7 mouse cellular contexts compared by ENCODE assay signal in the genomic region with DNA sequence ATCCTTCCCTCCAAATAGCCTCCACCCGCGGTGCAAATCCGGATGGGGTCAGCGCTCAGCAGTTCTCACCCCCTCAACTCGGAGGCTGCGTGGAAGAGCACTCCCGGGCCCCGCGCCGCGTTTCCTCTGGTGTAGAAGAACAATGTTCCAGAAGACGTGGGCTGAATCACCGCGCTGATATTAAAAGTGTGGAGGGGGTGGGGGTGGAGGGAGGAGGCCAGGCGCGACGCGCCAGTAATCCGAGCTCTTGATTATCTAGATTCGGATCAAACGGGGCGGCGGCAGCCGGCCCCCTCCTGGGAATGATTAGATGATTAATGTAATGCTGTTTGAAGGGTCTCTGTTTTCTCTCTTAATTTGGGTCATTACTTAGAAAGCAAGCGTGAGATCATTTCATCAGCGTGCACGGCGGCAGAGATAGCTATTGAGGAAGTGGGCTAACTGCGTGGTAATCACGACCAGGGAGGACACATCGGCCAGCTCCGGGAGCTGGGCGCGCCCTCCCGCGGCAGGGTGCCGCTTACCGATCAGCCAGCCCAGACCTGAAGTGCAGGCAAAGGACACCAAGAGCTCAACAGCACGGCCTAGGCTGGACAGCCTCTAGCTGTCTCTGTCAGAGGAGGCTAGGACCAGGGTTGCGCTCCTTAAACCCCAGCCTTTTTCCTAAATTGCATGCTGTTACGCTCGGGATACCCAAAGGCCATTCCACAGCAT. TPM values are rescaled to one million over a fixed set of nuclear protein-coding genes. Genes with fewer than 3 reads are reported as not detected.
DNase-seq lines count a peak whose midpoint lies in the region; ATAC-seq and TF ChIP-seq lines count a peak whose summit lies in the region.

No protein-coding gene starts in this region.

- WGBS in heart, postnatal 0 days: 1% methylated on average over 42 of the region's 42 CpGs

- H3K79me2 ChIP-seq in myocyte (ENCODE audit: control insufficient read depth, insufficient read depth): no peaks in the 10 kb centered on the region

- H3K4me3 ChIP-seq in heart, postnatal 0 days (ENCODE audit: low read depth, low read length): peak overlapping the region; percentile 21
- H3K4me3 ChIP-seq in myocyte: no peak overlapping the region

- H3K4me2 ChIP-seq in heart, postnatal 0 days (ENCODE audit: low read depth, low read length): peak overlapping the region; percentile 29
- peak overlapping the region; percentile 18 for H3K4me2 ChIP-seq in myocyte (ENCODE audit: low read depth)

- H3ac ChIP-seq in myocyte (ENCODE audit: control insufficient read depth, insufficient read length): no peak overlapping the region

- H3K27me3 ChIP-seq in heart, postnatal 0 days (ENCODE audit: control insufficient read depth, insufficient read depth, low read length): peaks cover 99% of the 10 kb centered on the region
- H3K27me3 ChIP-seq in myocyte (ENCODE audit: control insufficient read depth, insufficient read depth, insufficient read length): peaks cover 51% of the 10 kb centered on the region

- TF ChIP-seq CTCF in heart, postnatal 0 days (IDR thresholded peaks at IDR 0.05; ENCODE audit: low read depth): no peak; the same call in 1 of the 2 replicates

- ATAC-seq in heart, postnatal 0 days (ENCODE audit: insufficient read depth, low read depth): no peak

- H3K27ac ChIP-seq in heart, postnatal 0 days (ENCODE audit: low read depth): no peak overlapping the region

- H3K9me3 ChIP-seq in heart, postnatal 0 days (replicated peaks; ENCODE audit: control insufficient read depth, low read length): no peaks in the 10 kb centered on the region

- no peaks in the 10 kb centered on the region for H3K36me3 ChIP-seq in heart, postnatal 0 days (replicated peaks; ENCODE audit: control insufficient read depth, insufficient read depth, low read length)
- no peaks in the 10 kb centered on the region for H3K36me3 ChIP-seq in myocyte (ENCODE audit: control insufficient read depth, insufficient read depth)

- peak; percentile 26 to 37 for DNase-seq in left cerebral cortex, postnatal 25 days (ENCODE audit: low spot score in 2 of 2)
- no peak for DNase-seq in left cerebral cortex, adult 11 months (ENCODE audit: low spot score)
- DNase-seq in embryo, embryonic 10.5 days (ENCODE audit: low spot score): peak; percentile 65
- no peak for DNase-seq in heart, postnatal 0 days (ENCODE audit: low spot score)
- DNase-seq in spleen, postnatal 36 days (ENCODE audit: low spot score in 2 of 2): no peak
- DNase-seq in kidney, adult 8-10 months: no peak

- intact Hi-C loops in left cerebral cortex, postnatal 25 days (cut with DNase I): loop anchor here (5.0 kb wide), 1 partner anchor 121 kb away; no protein-coding TSS in a partner anchor

- TF ChIP-seq EP300 in heart, postnatal 0 days (IDR thresholded peaks at IDR 0.05; ENCODE audit: low read depth): no peak

- no peak for TF ChIP-seq POLR2A in myocyte (IDR thresholded peaks at IDR 0.05; ENCODE audit: insufficient read length, low read depth)

- H3K9ac ChIP-seq in heart, postnatal 0 days (replicated peaks; ENCODE audit: low read depth, low read length): no peak overlapping the region

- H3K4me1 ChIP-seq in heart, postnatal 0 days (ENCODE audit: control insufficient read depth, insufficient read depth): 0 out of 2 replicates have a peak, but pooled peaks cover 3% of the 10 kb centered on the region

TF ChIP-seq in myocyte, 11 proteins besides CTCF, POLR2A, EP300 and RAD21:
- TF ChIP-seq MYOD1 (IDR thresholded peaks at IDR 0.05; ENCODE audit: control insufficient read depth in 1 of 3, insufficient read length in 2 of 3, low read depth in 2 of 3): no peak
- no peak for TF ChIP-seq MYOG (IDR thresholded peaks at IDR 0.05; ENCODE audit: control insufficient read depth in 1 of 3, insufficient read depth in 1 of 3, insufficient read length in 2 of 3, low read depth in 2 of 3)
- TF ChIP-seq POLR2AphosphoS2 (IDR thresholded peaks at IDR 0.05; ENCODE audit: insufficient read length, low read depth): no peak
- TF ChIP-seq TCF12 (IDR thresholded peaks at IDR 0.05; ENCODE audit: insufficient read depth, poor library complexity, severe bottlenecking): no peak
- no peak for TF ChIP-seq CEBPB (IDR thresholded peaks at IDR 0.05; ENCODE audit: insufficient read depth, poor library complexity, severe bottlenecking)
- no peak for TF ChIP-seq E2F4 (IDR thresholded peaks at IDR 0.05; ENCODE audit: insufficient read depth)
- TF ChIP-seq MAX (IDR thresholded peaks at IDR 0.05; ENCODE audit: low read depth): no peak
- no peak for TF ChIP-seq REST (IDR thresholded peaks at IDR 0.05; ENCODE audit: insufficient read depth, insufficient read length)
- no peak for TF ChIP-seq TCF3 (IDR thresholded peaks at IDR 0.05; ENCODE audit: insufficient read length, low read depth)
- no peak for TF ChIP-seq SRF (IDR thresholded peaks at IDR 0.05; ENCODE audit: control insufficient read depth, insufficient read length, low read depth)

RNA-seq across cellular contexts. Expression of a gene that starts 6.8 kb away (rescaled TPM):
- 10 to 100 TPM; 20.4 to 30.9 TPM for total RNA-seq in left cerebral cortex, postnatal 25 days (2021)
- not detected in 2 replicates for total RNA-seq in heart, postnatal 0 days (2014; rRNA removed; ENCODE audit: low replicate concordance)
- not detected in 2 replicates for polyA plus RNA-seq in heart, postnatal 0 days (2015; fragmentation: Nextera tagmentation; extraction: Ambion mirVana)
- not detected for polyA plus RNA-seq in myocyte (2012; fragmentation: generic; extraction: Trizol)

RNA-seq across cellular contexts. Expression of a gene that starts 57.3 kb away (rescaled TPM):
- 10 to 100 TPM; 27.3 to 29.8 TPM for total RNA-seq in left cerebral cortex, postnatal 25 days (2021)
- 8.8 and 108 TPM in 2 replicates for total RNA-seq in heart, postnatal 0 days (2014; rRNA removed; ENCODE audit: low replicate concordance)
- polyA plus RNA-seq in heart, postnatal 0 days (2015; fragmentation: Nextera tagmentation; extraction: Ambion mirVana): 42.2 and 42.8 TPM in 2 replicates
- 8.7 TPM for polyA plus RNA-seq in myocyte (2012; fragmentation: generic; extraction: Trizol)

RNA-seq across cellular contexts. Expression of a gene that starts 57.5 kb away (rescaled TPM):
- total RNA-seq in left cerebral cortex, postnatal 25 days (2021): under 1 TPM in 1 of 2 experiments, not detected in 1; 0.32 TPM
- total RNA-seq in heart, postnatal 0 days (2014; rRNA removed; ENCODE audit: low replicate concordance): not detected in 2 replicates
- 0.15 and 0.27 TPM in 2 replicates for polyA plus RNA-seq in heart, postnatal 0 days (2015; fragmentation: Nextera tagmentation; extraction: Ambion mirVana)
- polyA plus RNA-seq in myocyte (2012; fragmentation: generic; extraction: Trizol): 0.05 TPM

Comparison
In these comparisons a context has a peak if more than half of its experiments do, and no peak if none do; other contexts are left out.
1. DNase-seq: peak in left cerebral cortex, postnatal 25 days (2 of 2) and embryo, embryonic 10.5 days (single experiment); none in left cerebral cortex, adult 11 months (single experiment), heart, postnatal 0 days (single experiment), spleen, postnatal 36 days (0 of 2) and kidney, adult 8-10 months (0 of 2).
2. RNA of a gene that starts 6.8 kb away (total RNA-seq): 20.4 to 30.9 TPM in left cerebral cortex, postnatal 25 days; not detected in heart, postnatal 0 days; every median in the first group is over 10 times any median in the second.